Mouse (Mus musculus): ENCODE measurements around the gene Crybb2. TPM values are rescaled to one million over a fixed set of nuclear protein-coding genes. Genes with fewer than 3 reads are reported as not detected.

Gene Crybb2
- total RNA-seq, 4 experiments from 2014 or later: not detected

DNA sequence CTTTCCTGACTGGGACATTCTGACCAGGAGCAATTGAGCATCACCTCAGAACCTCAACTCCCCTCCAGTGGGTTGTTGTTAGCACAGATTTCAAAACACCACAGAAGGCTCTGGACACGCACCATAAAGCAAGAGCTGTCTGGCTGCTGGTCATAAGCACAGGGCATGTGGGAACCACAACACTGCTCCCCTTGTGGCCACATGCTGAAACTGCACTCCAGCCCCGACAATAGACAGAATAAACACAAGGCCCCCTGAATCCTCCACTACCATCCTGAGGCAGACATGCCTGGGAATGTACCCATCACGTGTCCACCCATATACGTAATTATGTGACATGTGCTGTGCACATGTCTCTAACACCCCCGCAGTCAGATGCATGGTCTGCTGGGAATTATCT lies 21.2 kb upstream of the Crybb2 start:
- no peak for DNase-seq (ENCODE audit: low spot score in 2 of 2)

DNA sequence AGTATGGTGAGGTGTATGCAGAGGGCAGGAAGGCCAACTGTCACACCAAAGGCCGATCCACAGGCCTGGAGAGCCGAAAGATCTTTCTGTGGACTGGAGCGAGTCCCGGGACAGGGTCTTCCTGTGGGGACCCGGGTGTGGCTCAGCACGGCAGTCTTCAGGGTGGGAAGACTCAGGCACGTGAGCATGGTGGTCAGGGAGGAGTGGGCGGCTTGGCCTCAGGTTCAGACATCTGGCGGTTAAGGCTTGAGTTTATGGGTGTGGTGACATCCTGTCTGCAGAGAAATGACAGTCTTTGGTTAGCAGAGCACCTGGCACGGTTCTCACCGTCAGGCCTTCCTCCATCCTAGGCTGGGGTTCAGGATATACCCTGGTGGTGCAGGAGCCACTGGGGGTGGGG lies 20.8 kb upstream of the Crybb2 start:
- DNase-seq (ENCODE audit: low spot score in 2 of 2): no peak

DNA sequence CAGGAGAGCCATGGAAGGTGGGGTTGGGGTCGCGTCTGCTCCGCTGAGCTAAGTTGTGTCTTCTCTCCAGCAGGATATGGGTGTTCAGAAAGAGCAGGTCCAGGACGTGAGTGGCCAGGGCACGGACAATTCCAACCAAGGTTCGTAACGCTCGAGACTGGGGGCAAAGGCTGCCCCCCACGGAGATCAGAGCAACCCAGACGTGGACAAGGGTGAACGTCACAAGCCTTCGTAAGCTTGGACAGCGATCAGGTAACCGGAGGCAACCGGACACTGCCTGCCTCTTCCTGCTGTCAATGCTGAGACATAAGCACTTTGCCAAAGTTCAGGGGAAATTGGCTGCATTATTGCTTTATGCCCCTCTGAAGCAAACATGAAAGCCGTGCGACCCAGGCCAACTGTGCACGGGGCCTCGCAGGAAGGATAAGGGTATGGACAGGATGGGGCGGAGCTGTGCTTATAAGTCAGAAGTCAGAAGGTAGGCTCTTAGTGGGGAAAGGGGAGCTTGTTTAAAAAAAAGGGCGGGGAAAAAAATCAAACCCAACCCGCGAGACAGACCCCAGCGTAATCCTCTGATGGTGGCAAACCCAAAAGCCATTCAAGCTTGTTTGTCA lies 20.3 kb upstream of the Crybb2 start:
- no peak for DNase-seq (ENCODE audit: low spot score in 2 of 2)

DNA sequence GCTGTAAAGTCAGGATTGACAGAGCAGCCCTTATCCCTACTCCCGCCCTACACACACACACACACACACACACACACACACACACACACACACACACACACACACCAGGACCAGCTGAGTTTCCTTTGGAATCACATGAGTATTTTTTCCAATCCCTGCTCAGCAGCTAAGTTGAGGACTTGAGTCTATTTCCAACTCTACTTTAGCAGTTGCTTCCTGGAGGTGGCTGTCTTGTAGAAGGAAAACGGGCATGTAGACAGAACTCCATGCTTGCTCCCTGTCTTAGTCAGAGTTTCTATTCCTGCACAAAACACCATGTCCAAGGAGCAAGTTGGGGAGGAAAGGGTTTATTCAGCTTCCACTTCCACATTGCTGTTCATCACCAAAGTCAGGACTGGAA lies 17.5 kb upstream of the Crybb2 start:
- no peak for DNase-seq (ENCODE audit: low spot score in 2 of 2)

GRCm38 (mm10) chr5:113086990-113087389 lies 17.1 kb upstream of the Crybb2 start:
- DNase-seq (ENCODE audit: low spot score in 2 of 2): no peak

DNA sequence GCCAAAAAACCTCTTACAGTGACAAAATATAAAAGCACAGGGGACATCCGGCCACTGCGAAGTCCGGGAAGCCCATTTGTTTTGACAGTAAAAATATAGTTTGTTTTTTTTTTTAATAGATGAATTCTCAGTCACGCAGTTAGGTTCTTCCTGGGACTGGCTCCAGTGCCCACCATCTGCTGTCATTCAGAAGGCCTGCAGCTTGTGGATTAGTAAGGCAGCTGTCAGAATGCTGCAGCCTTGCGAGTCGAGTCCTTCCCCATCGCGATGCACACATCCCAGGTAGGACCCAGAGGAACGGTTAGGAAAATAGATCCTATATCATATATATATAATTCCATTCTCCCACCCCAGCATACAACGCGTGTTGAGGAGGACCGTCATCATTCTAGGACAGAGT lies 16.5 kb upstream of the Crybb2 start:
- no peak for DNase-seq (ENCODE audit: low spot score in 2 of 2)

DNA sequence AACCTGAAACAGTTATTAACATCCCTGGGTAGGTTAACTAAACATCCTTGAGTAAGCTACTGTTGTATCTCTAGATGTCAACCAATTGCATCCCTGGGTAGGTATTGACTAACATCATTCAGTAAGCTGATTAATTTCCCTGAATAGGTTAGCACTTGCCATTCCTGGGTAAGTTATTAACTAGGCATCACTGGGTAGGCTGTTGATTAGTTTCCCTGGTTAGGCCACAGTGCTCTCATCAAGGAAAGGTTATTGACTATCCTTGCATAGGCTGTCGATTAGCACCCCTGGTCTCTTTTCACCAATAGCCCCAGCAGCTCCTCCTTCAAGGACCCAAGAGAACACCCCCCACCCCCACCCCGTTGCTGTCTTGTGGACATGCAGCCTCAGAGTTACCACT lies 16.0 kb upstream of the Crybb2 start:
- DNase-seq (ENCODE audit: low spot score in 2 of 2): no peak

- DNase-seq (ENCODE audit: low spot score in 2 of 2): no peak
These were observed 14.4 kb upstream of the Crybb2 start for GRCm38 (mm10) chr5:113084309-113084708.

GRCm38 (mm10) chr5:113082356-113083168 lies 12.6 kb upstream of the Crybb2 start:
- DNase-seq (ENCODE audit: low spot score in 2 of 2): no peak

GRCm38 (mm10) chr5:113081439-113081838 lies 11.5 kb upstream of the Crybb2 start, which contains the start of gene Crybb3:
TSS of gene Crybb3 (minus strand) at chr5:113081584.
- DNase-seq (ENCODE audit: low spot score in 2 of 2): peak in 1 of 2 experiments; percentile 33

DNA sequence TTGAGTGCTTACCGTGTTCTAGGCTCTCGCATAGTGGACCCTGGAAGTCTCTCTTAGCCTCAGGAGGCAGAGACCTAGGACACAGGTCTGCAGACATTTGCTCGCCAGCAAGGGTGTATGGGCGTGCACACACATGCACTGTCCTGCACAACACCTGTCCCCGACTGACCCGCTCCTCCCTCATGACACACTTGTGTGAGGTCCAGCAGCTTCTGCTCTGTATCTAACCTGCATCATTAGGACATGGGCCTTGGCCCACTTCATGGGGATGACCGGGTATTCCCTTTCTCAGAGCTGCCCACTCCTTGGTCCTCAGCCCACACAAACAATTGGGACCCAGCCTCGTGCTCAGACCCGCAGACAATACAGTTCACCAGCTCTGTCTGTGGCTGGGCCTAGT lies 11.1 kb upstream of the Crybb2 start:
- DNase-seq (ENCODE audit: low spot score in 2 of 2): no peak

GRCm38 (mm10) chr5:113079783-113080182 lies 9.9 kb upstream of the Crybb2 start:
- DNase-seq (ENCODE audit: low spot score in 2 of 2): no peak

DNA sequence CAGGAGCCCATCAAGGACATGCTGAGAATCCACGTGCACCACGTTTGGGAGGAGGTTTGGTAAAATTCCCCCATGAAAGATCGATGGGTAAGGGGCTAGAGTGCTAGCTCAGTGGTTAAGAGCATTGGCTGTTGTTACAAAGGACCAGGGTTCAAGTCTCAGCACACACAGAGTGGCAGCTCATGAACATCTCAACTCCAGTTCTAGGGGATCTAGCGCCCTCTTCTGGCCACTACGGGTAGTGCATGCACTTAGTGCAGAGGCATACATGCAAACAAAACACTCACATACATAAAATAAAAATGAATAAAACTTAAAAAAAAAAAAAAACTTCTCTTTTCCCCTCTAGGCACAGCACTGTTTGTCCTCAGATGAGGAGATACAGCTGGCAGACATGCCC lies 8.8 kb upstream of the Crybb2 start:
- DNase-seq (ENCODE audit: low spot score in 2 of 2): no peak

- peak; percentile 55 to 62 for DNase-seq (ENCODE audit: low spot score in 2 of 2)
These were observed 15.6 kb downstream of the Crybb2 start for GRCm38 (mm10) chr5:113054308-113054707.

GRCm38 (mm10) chr5:113050581-113051185 lies 19.2 kb downstream of the Crybb2 start:
- DNase-seq (ENCODE audit: low spot score in 2 of 2): no peak

- DNase-seq (ENCODE audit: low spot score in 2 of 2): no peak
These were observed 20.0 kb downstream of the Crybb2 start for GRCm38 (mm10) chr5:113049876-113050275.

- no peak for DNase-seq (ENCODE audit: low spot score in 2 of 2)
These were observed 24.2 kb downstream of the Crybb2 start for GRCm38 (mm10) chr5:113045511-113046273.

DNA sequence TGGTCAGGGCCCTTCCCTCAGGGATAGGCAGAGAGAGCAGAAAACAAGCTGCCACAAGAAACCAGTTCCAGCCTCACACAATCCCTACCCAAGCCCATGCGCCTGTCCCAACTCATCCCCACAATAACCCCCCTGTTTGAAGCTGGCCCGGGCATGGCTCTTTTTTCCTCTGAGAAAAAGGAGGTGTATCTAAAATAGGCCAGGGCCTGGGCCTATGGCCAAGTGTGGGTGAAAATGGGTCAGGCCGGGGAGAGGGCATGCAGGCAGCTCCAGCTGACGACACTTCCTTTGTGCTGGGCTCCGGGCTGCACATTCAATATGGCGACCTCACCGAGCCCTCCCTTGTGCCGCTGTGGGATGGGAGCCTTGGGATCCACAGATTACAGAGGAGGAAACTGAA lies 26.4 kb downstream of the Crybb2 start:
- peak; percentile 36 to 59 for DNase-seq (ENCODE audit: low spot score in 2 of 2)

- peak; percentile 37 to 78 for DNase-seq (ENCODE audit: low spot score in 2 of 2)
These were observed 28.3 kb downstream of the Crybb2 start for GRCm38 (mm10) chr5:113041567-113042071.

- no peak for DNase-seq (ENCODE audit: low spot score in 2 of 2)
These were observed 29.1 kb downstream of the Crybb2 start for GRCm38 (mm10) chr5:113040776-113041175.

- no peak for DNase-seq (ENCODE audit: low spot score in 2 of 2)
These were observed 31.3 kb downstream of the Crybb2 start for GRCm38 (mm10) chr5:113038601-113039000.

Data from gastrocnemius, adult 8-10 months (tissue).